Mouse (Mus musculus) kidney, postnatal 14 days (tissue): ENCODE measurements at regions not wholly inside any gene's neighbourhood (a gene's known extent, or its start where the extent isn't known, plus 50 kb on each side); places are given as distances from the start of the nearest gene placed in this dataset.

Experiments used
- DNase-seq: peaks from one replicate; pipeline ENCODE4 v3.0.0; 2022; ENCODE audit warnings: mixed read lengths

DNA sequence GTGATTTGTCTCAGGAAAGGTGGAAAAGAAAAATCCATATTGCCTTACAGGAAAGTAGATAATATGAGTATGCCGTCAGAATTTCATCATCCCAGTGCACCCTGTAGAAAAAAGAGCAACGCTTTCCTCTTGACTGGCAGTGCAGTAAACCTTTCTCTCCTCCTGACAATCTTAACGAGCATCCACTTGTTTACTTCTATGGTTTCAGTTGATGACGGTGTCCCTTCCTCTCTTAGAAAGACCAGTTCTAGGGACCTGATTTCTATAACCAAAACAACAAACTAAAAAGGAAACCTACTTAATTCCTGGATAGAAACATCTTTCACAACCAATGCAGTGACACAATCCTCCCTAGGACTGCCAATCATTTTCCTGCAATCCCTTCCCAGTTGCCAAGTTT lies 714.3 kb upstream of the Cited2 start:
- DNase-seq: no peak

DNA sequence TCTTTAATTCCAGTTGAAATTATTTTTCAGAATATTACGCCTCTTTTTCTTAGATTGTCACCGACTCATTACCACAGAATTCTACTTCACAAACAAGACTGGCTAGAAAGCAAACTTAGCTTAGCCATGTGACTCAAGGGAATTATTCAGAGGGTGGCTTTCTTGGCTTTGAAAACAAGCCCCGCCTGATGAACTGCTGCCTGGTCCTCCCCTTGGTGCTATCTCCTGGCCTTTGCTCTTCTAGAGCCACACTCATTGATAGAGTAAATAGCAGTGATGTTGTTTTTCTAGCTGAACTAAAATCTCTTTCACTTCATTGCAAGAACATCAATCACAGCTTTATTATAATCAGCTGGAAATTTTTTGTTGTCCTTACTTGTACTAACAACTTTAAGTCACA lies 713.0 kb upstream of the Cited2 start:
- no peak for DNase-seq

GRCm38 (mm10) chr10:17011876-17012275 lies 711.1 kb upstream of the Cited2 start:
- no peak for DNase-seq

- no peak for DNase-seq
Measured at GRCm38 (mm10) chr10:17012541-17012975, 710.5 kb upstream of the Cited2 start.

DNA sequence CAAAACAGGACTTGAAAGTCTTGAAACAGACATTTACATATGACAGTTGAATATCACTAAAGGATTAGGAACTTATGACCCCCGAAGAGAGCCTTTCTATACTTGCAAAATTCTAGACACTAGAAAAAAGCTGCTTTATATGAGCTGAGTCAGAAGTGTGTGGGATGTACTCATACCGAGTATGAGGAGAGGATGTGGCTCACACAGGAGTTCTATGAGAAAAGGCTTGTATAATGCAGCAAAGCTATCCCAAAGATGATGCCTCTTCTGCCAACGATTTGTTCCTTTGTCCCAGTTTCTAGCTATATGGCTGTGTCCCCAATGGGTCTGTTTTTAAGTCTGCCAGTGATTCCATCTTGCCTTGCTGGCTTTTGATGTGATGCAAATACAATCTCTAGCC lies 708.2 kb upstream of the Cited2 start:
- no peak for DNase-seq

DNA sequence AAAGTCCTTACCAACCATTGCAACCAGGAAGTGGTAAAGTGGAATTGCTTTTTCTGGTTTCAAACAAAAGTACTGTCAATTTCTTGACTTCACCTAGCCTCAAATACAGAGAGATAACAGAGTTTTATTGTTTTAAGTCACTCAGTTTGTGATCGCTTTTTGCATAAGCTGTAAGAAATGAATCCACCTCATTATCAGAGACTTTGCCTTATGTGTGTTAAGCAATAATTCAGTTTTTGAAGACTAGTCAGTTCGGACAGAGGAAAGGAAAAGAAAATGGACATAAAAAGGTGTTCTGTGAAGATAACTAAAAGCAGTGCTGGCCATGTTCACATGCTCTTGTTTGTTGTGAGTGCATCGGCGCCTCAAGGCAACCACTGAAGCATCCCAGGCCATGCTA lies 706.2 kb upstream of the Cited2 start:
- no peak for DNase-seq

GRCm38 (mm10) chr10:17022216-17023158 lies 700.5 kb upstream of the Cited2 start:
- DNase-seq: no peak

GRCm38 (mm10) chr10:17023571-17024293 lies 699.3 kb upstream of the Cited2 start:
- no peak for DNase-seq

GRCm38 (mm10) chr10:17024294-17024665 lies 698.7 kb upstream of the Cited2 start:
- no peak for DNase-seq

DNA sequence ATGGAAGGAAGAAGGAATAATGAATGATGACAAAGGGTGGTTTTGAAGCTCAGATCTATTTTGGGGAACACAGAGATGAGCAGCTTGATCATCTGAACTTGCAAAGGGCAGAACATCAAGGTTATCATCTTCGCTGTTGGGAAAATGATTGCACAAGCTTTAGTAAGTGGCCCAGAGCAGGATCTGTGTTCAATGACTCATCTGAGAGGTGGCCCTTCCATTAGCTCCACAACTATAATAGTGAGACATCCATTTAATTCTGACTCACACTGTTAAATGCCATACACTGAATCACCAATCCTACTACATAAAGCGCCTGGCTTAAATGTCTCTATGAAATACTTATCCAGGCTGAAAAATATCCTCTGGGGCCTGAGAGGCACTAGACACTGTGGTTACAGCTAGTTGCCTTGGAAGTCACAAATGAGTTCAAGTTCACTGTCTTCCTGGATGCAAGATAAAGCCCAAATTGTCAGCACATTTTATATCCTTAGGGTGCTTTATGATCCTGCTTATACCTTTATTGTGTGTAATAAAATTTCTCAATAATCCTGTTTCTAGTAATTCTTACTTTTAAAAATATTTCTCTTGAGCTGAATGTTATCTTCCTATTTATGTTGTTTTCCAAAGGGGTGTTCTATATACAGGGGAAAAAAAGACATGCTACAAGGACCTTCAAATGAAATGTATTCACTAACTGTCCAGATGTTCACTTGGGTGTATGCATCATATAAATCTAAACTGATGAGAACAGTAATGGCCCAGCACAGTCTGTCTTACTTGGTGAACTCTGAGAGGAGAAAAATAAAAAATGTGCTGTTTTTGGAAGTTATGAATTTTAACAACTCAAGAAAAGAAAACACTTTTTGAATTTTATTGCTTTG lies 687.9 kb upstream of the Cited2 start:
- no peak for DNase-seq

- no peak for DNase-seq
Measured at GRCm38 (mm10) chr10:17038259-17039043, 684.6 kb upstream of the Cited2 start.

DNA sequence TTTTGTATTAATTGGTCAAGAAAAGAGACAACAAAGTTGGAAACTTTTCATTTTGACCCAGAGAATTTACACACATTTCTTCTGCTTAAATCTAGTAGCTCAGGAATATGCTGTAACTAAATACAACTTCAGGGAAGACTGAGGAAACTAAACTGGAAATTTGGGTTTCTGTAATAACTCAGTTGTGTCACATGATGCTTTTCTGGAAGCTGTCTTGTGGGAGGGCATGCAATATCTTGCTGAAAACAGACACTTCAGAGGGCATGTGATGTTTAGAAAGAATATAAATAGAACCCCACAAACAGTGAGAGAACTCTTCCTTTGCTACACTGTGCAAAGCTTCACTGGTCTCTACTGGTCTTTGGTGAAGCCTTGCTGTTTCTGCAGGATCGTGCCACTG lies 680.9 kb upstream of the Cited2 start:
- DNase-seq: no peak

GRCm38 (mm10) chr10:17042973-17043372 lies 680.0 kb upstream of the Cited2 start:
- DNase-seq: peak; percentile 1

DNA sequence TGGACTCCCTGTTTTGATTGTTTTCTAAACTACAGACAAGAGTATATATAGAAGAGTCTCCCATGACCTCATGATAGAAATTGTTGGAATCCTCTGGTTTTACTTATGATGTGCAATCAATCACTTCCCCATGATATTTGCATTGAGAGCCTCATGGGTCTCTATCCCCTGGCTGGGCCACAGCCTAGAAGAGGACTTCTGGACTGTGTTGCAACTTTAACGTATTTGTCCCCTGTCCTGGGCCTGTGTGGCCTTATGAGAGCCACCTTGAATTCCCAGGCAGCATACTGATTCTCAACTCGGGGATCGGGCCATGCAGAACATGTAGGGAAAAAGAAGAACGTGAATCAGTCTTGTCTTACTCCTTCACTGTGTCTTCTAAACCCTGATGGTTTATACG lies 676.3 kb upstream of the Cited2 start:
- no peak for DNase-seq

DNA sequence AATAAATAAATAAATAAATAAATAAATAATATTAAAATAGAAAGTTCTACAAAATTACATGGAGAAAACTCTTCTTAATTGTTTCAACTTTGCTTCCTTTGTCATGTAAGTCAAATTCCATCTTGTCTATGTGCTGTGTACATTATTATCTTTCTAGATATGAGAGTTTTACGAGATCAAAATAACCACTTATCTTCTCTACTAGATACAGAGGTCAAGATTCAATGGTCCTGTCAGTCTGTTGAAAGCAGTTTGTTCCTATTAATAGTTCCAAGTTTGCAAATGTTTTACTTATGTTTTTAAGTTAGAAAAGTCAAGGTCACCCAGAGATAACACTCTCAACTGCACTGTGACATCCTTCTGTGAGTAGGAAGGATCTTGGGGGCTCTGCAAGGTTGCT lies 650.1 kb upstream of the Cited2 start:
- DNase-seq: no peak

DNA sequence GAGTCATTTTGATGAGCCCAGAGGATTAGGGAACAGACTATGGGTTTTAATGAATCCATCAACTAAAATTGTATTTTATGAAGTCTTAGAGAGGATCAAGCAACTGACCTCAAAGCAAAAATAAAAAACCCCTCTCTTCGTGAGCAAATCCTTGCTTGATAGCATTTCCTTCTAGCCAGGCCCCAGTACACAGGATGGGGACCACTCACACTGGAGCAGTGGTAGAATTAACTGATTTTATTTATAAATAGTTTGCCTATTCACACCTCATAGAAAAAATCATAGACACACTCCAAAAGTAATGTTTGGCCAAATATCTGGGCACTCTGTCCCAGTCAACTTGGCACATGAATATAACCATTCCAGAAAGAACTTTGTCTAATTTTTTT lies 649.0 kb upstream of the Cited2 start:
- no peak for DNase-seq

- DNase-seq: no peak
Measured at GRCm38 (mm10) chr10:17074402-17075027, 648.5 kb upstream of the Cited2 start.

DNA sequence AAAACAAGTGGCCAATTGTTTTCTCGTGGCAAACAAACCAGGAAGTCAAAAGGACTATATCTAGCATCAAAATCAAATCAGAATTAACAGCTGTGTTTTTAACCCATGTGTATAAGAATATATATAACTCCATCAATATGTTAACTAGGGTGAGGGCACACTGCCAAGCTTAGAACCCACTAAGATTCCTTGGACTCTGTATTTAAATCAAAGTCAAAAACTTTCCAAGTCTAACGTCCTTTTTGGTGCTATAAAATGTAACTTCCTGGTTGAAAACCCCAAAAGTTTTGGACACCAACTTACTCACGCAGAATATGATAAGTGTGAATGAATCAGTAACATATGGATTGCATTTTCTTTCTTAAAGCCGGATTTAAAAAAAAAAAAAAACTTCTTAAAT lies 647.9 kb upstream of the Cited2 start:
- DNase-seq: no peak

GRCm38 (mm10) chr10:17075576-17075975 lies 647.4 kb upstream of the Cited2 start:
- no peak for DNase-seq

DNA sequence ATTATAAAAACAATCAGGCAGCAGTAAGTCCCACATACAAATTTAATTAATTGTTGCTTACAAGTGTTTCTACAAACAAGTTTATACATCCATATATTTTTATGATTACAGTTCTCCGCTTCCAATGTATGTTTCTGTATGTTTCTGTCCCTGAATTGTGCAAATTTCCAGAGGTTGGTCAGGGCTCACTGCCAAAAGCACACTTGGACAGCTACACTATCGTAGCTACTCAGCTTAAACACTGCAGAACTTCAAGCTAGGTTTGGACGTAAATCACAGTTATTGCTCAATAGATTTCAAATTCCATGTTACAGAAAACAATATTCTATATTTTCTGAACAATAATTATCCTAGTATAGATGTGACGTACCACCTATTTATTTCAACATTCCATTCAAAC lies 646.8 kb upstream of the Cited2 start:
- no peak for DNase-seq

GRCm38 (mm10) chr10:17077580-17077979 lies 645.4 kb upstream of the Cited2 start:
- DNase-seq: no peak

DNA sequence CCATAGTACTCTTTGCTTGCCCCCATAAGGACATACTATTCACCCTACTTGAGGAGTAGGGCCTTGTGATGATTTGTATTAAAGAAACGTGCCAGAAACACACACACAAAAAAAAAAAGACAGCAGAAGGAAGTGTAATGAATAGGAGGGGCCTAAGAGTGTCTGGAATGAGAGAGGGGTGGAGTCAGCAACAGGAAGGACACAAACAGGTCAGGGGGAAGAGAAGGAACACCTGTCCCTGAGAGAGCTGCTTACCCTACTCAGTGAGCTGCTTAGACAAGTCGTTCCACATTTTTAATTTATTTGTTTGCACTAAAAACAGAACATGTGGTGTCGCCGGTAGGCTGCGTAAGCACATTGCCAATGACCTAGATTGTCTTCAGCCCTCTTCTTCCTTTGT lies 642.2 kb upstream of the Cited2 start:
- no peak for DNase-seq
